Mouse (Mus musculus): ENCODE data around the gene Slc9a9. TPM values are rescaled to one million over a fixed set of nuclear protein-coding genes. Genes with fewer than 3 reads are reported as not detected.
A peak's percentile ranks its signal among the peaks of the same experiment; 100 is the strongest.

The Slc9a9 gene
- polyA plus RNA-seq, 1 experiment from 2014 or later, result 6.1 TPM

- WGBS, result 100% methylated on average over 1 of the region's 1 CpGs
- H3K9me3 ChIP-seq, result no peaks in the 10 kb centered on the region
- no peak for ATAC-seq
- H3K27ac ChIP-seq, result no peak overlapping the region
- H3K27me3 ChIP-seq, result no peaks in the 10 kb centered on the region
- no peak overlapping the region for H3K9ac ChIP-seq (replicated peaks)
- H3K4me1 ChIP-seq (replicated peaks), result no peaks in the 10 kb centered on the region
- no peak overlapping the region for H3K4me3 ChIP-seq (replicated peaks)
- no peak overlapping the region for H3K4me2 ChIP-seq (replicated peaks)
- H3K36me3 ChIP-seq, result no peaks in the 10 kb centered on the region
Observed at GRCm38 (mm10) chr9:94687203-94687859, 17.6 kb downstream of the Slc9a9 start.

- Histone ChIP-seq H3K9ac (replicated peaks) (no peak overlapping the region), H3K4me2 (replicated peaks) (no peak overlapping the region), H3K27ac (no peak overlapping the region), H3K27me3 (no peaks in the 10 kb centered on the region), H3K4me1 (replicated peaks) (no peaks in the 10 kb centered on the region), H3K36me3 (no peaks in the 10 kb centered on the region), H3K9me3 (no peaks in the 10 kb centered on the region), H3K4me3 (replicated peaks) (no peak overlapping the region)
- ATAC-seq, result no peak
- WGBS, result 70% methylated on average over 10 of the region's 10 CpGs
Observed at GRCm38 (mm10) chr9:94691311-94692087, 21.8 kb downstream of the Slc9a9 start.

DNA sequence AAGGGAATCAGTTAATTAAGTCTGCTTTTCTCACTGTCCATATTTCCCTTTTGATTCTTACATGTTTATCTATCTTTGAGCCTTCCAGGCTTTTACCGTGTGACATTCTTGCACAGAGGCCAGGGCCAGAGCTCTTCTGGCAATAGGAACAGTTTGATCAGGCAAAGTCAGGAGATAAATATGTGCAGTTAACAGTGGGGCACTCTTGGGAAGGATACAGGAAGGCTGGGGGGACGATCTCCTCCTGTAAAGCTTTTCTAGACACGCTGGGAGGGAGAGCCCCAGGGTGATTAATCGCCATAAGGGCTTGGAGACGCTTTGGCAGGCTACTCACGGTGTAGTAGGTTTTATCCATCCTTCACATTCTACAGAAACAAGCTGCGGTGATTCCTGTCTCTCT, 22.4 kb downstream of the Slc9a9 start:
- Histone ChIP-seq H3K4me2 (replicated peaks) (no peak overlapping the region), H3K4me1 (replicated peaks) (no peaks in the 10 kb centered on the region), H3K9me3 (no peaks in the 10 kb centered on the region), H3K27me3 (no peaks in the 10 kb centered on the region), H3K36me3 (no peaks in the 10 kb centered on the region), H3K9ac (replicated peaks) (no peak overlapping the region), H3K4me3 (replicated peaks) (no peak overlapping the region), H3K27ac (no peak overlapping the region)
- 57% methylated on average over 7 of the region's 7 CpGs for WGBS
- ATAC-seq, result no peak

GRCm38 (mm10) chr9:94694243-94694642, 24.5 kb downstream of the Slc9a9 start:
- no peaks in the 10 kb centered on the region for H3K36me3 ChIP-seq
- no peak overlapping the region for H3K4me2 ChIP-seq (replicated peaks)
- no peak for ATAC-seq
- H3K4me3 ChIP-seq (replicated peaks), result no peak overlapping the region
- H3K27me3 ChIP-seq, result no peaks in the 10 kb centered on the region
- no peak overlapping the region for H3K9ac ChIP-seq (replicated peaks)
- WGBS, result 91% methylated on average over 4 of the region's 4 CpGs
- H3K9me3 ChIP-seq, result no peaks in the 10 kb centered on the region
- no peaks in the 10 kb centered on the region for H3K4me1 ChIP-seq (replicated peaks)
- no peak overlapping the region for H3K27ac ChIP-seq

GRCm38 (mm10) chr9:94694983-94695382, 25.3 kb downstream of the Slc9a9 start:
- Histone ChIP-seq H3K9ac (replicated peaks) (no peak overlapping the region), H3K27me3 (no peaks in the 10 kb centered on the region), H3K27ac (no peak overlapping the region), H3K4me1 (replicated peaks) (no peaks in the 10 kb centered on the region), H3K4me2 (replicated peaks) (no peak overlapping the region), H3K9me3 (no peaks in the 10 kb centered on the region), H3K36me3 (no peaks in the 10 kb centered on the region), H3K4me3 (replicated peaks) (no peak overlapping the region)
- ATAC-seq, result no peak
- WGBS, result 77% methylated on average over 3 of the region's 3 CpGs

DNA sequence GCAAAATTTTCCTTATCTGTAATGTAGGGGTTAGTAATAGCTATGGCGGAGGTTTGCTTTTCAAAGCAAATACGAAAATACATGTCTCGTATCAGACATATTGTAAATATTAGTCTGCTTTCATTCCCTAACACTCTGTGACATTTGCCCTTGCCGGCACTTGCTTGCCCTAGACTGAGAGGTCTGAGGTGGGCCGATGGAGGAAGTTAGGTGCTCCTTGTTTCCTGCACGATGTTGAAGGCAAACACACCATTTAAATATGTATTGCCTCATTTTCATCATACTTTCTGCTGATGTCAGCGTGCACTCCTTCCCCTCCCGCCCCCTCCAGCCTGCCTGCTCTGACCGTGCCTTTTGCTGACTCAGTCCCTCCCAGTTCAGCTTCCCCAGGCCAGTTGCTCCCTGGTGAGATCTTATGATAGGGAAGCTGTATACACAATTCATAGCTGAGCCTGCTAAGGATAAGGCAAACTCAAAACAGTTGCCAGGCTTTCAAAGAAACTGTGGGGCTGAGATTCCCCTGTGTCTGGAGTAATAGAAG, 26.9 kb downstream of the Slc9a9 start:
- no peak for ATAC-seq
- no peaks in the 10 kb centered on the region for H3K27me3 ChIP-seq
- no peaks in the 10 kb centered on the region for H3K9me3 ChIP-seq
- no peak overlapping the region for H3K4me3 ChIP-seq (replicated peaks)
- no peak overlapping the region for H3K27ac ChIP-seq
- 79% methylated on average over 9 of the region's 9 CpGs for WGBS
- no peak overlapping the region for H3K4me2 ChIP-seq (replicated peaks)
- H3K4me1 ChIP-seq (replicated peaks), result 0 out of 2 replicates have a peak, but pooled peaks cover 3% of the 10 kb centered on the region
- no peak overlapping the region for H3K9ac ChIP-seq (replicated peaks)
- H3K36me3 ChIP-seq, result no peaks in the 10 kb centered on the region

- H3K4me2 ChIP-seq (replicated peaks), result no peak overlapping the region
- H3K36me3 ChIP-seq, result no peaks in the 10 kb centered on the region
- no peaks in the 10 kb centered on the region for H3K9me3 ChIP-seq
- H3K4me3 ChIP-seq (replicated peaks), result no peak overlapping the region
- H3K27ac ChIP-seq, result no peak overlapping the region
- no peak overlapping the region for H3K9ac ChIP-seq (replicated peaks)
- 0 out of 2 replicates have a peak, but pooled peaks cover 9% of the 10 kb centered on the region for H3K4me1 ChIP-seq (replicated peaks)
- no peaks in the 10 kb centered on the region for H3K27me3 ChIP-seq
- no peak for ATAC-seq
- 89% methylated on average over 2 of the region's 2 CpGs for WGBS
Observed at GRCm38 (mm10) chr9:94698175-94698574, 28.5 kb downstream of the Slc9a9 start.

GRCm38 (mm10) chr9:94700549-94700948, 30.8 kb downstream of the Slc9a9 start:
- Histone ChIP-seq H3K4me2 (replicated peaks) (no peak overlapping the region), H3K27ac (no peak overlapping the region), H3K9me3 (no peaks in the 10 kb centered on the region), H3K4me3 (replicated peaks) (no peak overlapping the region), H3K9ac (replicated peaks) (no peak overlapping the region), H3K36me3 (no peaks in the 10 kb centered on the region), H3K4me1 (replicated peaks) (0 out of 2 replicates have a peak, but pooled peaks cover 9% of the 10 kb centered on the region), H3K27me3 (no peaks in the 10 kb centered on the region)
- 63% methylated on average over 1 of the region's 1 CpGs for WGBS
- peak; percentile 44 for ATAC-seq

DNA sequence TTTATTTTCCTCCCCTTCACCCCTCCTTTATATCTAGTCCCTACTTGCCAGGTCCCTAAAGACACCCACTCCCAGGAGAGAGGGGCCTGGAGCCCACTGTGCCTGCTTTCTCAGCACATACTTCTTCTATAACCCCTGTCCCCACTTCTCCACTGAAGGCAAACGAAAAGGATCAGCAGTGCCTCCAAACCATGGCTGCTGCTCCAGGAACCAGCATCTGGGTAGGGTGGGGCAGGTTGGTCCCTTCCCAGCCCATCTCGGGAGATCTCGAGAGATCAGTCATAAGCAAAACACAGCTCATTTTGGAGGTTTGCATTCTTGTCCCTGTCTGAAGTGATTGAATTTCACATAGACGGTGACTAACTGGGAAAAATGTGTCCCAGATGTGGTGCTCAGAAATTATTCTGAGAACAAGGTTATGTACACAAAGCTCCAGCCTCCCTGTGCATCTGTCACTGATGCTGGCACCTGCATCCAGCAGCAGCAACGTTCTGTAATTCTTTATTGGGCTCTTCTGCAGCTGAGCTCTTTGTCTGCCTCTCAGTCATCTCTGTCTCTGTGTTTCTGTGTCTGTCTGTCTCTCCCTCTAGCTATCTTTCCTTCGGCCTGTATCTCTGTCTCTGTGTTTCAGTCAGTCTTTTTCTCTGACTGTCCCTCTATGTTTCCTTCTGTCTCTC, 31.6 kb downstream of the Slc9a9 start:
- Histone ChIP-seq H3K4me3 (replicated peaks) (no peak overlapping the region), H3K4me1 (replicated peaks) (0 out of 2 replicates have a peak, but pooled peaks cover 9% of the 10 kb centered on the region), H3K27me3 (no peaks in the 10 kb centered on the region), H3K4me2 (replicated peaks) (no peak overlapping the region), H3K36me3 (no peaks in the 10 kb centered on the region), H3K9me3 (no peaks in the 10 kb centered on the region), H3K27ac (peak overlapping the region; percentile 25; the same call in 1 of the 2 replicates), H3K9ac (replicated peaks) (no peak overlapping the region)
- peak; percentile 38 for ATAC-seq
- 57% methylated on average over 6 of the region's 6 CpGs for WGBS

DNA sequence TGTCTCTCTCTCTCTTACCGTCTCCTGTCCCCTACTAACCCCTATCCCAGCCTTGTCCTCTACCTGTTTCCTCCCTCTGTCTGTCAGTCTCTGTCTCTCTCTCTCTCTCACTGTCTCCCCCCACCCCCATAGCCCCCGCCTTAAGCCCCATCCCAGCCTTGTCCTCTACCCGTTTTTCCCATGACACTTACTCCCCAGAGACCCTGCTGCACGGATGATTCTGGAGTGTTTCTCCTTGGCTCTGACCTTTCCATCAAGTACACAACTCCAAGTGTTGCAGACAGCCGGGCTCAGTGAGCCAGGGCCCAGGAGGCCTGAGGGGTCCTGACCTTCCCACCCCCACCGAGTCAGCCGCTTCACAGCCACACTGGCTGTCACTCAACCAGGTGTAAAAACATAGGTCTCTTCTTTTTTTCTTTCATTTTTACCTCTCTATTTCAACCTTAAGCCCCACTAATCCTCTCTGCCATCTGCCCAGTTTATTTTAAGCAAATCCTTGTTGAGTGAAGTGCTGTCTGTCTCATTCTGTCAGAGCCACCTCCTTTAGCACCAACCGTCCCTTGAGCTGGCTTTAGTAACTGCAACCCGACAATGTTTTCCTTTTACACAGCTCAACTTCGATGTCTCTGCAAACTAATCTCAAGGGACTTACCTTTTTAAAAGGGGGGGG, 32.4 kb downstream of the Slc9a9 start:
- peak; percentile 62 for ATAC-seq
- Histone ChIP-seq H3K4me1 (replicated peaks) (0 out of 2 replicates have a peak, but pooled peaks cover 9% of the 10 kb centered on the region), H3K4me3 (replicated peaks) (no peak overlapping the region), H3K27ac (0 out of 2 replicates have a peak overlapping the region, but pooled peaks have one; percentile 25), H3K9me3 (no peaks in the 10 kb centered on the region), H3K27me3 (no peaks in the 10 kb centered on the region), H3K4me2 (replicated peaks) (no peak overlapping the region), H3K36me3 (no peaks in the 10 kb centered on the region), H3K9ac (replicated peaks) (no peak overlapping the region)
- WGBS, result 28% methylated on average over 10 of the region's 10 CpGs

DNA sequence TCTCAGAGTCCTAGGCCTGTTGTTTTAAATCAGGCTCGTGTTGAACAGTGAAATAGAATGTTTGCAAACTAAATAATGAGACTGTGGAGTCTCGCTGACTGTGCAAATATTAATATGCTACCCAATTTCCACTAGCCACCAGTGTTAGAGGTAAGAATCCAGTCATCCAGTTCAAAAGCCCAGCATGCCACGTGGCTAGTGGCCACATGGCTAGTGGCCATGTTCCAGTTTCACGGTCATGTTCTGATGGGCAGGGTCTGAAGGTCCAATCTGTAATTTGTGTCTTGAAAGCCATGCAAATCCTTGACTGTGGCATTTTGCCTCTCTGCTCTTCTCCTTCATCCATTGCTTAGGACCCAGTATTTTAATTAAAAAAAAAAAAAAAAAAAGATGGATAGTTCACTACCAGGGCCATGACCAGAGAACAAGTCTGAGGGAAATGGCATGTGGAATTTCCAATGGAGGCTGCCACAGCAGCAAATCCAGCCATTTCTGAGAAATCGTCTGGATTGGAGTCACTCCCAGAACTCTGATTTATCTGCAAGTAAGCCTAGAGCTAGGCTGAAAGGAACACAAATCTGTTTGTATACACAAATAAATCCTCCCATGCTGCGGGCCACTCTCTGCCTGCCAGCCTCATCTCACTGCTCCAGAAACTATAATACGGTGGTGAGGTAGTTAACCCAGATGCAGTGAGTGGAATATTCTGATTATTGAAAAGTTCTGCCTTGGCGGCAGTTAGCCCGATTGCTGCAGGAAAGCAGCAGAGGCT, 35.5 kb downstream of the Slc9a9 start:
- H3K27me3 ChIP-seq, result no peaks in the 10 kb centered on the region
- H3K4me1 ChIP-seq (replicated peaks), result 0 out of 2 replicates have a peak, but pooled peaks cover 9% of the 10 kb centered on the region
- H3K36me3 ChIP-seq, result no peaks in the 10 kb centered on the region
- H3K4me3 ChIP-seq (replicated peaks), result no peak overlapping the region
- ATAC-seq, result no peak
- no peaks in the 10 kb centered on the region for H3K9me3 ChIP-seq
- no peak overlapping the region for H3K27ac ChIP-seq
- WGBS, result 86% methylated on average over 9 of the region's 9 CpGs
- no peak overlapping the region for H3K4me2 ChIP-seq (replicated peaks)
- H3K9ac ChIP-seq (replicated peaks), result no peak overlapping the region
